Mouse (Mus musculus) fat pad, adult 2 months (tissue): ENCODE measurements around the gene Hist2h3c2.
"Not testable (repeated sequence)": the region's sequence is repeated elsewhere in the genome, so short reads cannot be mapped to it uniquely, and the experiment has no call there.

Experiments
- DNase-seq: peaks from one replicate; pipeline ENCODE4 v3.0.0-alpha.2; 2011; ENCODE audit warnings: low read depth, low spot score; ENCODE audit errors: extremely low read depth

The Hist2h3c2 gene

GRCm38 (mm10) chr3:96261623-96262022 lies 22.7 kb upstream of the Hist2h3c2 start:
- no peak for DNase-seq

GRCm38 (mm10) chr3:96260220-96260619 lies 21.3 kb upstream of the Hist2h3c2 start:
- no peak for DNase-seq

GRCm38 (mm10) chr3:96257190-96257589 lies 18.3 kb upstream of the Hist2h3c2 start:
- no peak for DNase-seq

DNA sequence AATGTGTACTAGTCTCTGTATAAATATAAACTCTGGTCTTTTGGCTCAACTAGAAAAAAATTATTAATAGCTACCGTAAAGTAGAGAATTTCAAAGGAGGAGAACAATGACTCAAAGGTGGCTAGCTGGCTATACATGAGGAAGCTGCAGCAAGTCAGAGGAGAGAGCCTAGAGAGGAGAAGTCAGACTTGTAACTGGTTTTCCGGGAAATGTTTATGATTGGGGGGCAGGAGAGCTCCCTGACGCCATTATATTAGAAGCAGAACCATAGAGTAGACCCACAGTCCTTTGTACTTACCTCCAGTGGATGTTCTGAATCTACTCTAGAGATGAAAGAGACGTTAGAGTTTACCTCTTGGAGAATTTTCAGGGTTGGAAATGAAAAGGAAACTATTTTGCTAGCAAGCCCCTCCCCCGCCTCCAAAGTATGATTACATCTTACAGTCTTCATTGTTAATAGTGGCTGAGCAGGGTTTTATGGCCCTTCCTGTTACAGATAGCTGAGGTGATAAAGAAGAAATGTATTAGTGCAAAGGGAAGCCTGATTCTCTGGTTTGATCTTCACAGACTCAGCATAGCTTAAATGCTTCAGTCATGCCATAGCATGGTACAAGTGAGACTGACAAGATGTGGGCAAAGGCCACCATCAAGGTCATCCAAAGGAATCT lies 17.1 kb upstream of the Hist2h3c2 start:
- no peak for DNase-seq

DNA sequence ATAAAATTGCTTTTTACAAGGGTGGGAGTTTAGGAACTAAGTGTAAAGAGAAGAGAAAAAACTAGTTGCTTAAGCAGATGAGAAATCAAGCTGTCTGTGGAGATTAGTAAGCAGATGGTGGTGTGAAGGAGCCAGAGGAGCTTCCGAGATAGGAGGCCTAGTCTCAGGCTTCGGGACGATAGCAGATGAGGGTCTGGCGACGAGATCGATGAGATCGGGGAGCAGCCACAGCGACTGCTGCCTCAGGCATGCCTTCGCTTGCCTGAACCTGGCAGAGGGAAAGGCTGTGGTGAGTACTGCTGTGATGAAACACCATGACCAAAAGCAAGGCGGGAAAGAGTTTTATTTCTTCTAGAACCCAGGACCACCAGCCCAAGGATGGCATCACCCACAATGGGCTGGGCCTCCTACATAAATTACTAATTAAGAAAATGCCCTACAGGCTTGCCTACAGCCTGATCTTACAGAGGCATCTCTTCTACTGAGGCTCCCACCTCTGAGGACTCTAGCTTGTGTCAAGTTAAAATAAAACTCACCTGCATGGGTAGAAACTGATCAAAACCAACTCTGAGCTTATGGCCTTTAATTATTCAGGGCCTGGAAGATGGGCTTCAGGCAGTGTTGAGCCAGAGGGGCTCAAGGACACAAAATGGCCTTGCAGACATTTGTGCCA lies 15.9 kb upstream of the Hist2h3c2 start:
- DNase-seq: no peak

DNA sequence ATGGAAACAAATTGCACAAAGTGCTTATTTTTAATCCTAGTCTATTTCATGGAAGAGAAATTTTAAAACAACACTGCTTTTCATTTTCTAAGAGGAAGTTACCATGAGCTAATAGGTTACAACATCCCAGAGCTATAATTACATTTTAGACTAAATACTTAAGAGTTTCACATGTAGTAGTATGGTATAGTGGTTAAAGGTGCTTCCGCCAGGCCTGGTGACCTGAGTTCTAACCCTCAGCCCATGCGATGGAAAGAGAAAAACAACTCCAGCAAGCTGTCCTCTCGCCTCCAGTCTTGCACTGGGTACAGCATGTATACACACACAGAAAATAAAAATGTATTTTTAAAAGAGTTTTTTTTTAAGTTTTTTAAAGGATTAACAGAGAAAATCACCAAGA lies 12.9 kb upstream of the Hist2h3c2 start:
- DNase-seq: no peak

- DNase-seq: no peak
These were observed 12.0 kb upstream of the Hist2h3c2 start for GRCm38 (mm10) chr3:96250890-96251289.

DNA sequence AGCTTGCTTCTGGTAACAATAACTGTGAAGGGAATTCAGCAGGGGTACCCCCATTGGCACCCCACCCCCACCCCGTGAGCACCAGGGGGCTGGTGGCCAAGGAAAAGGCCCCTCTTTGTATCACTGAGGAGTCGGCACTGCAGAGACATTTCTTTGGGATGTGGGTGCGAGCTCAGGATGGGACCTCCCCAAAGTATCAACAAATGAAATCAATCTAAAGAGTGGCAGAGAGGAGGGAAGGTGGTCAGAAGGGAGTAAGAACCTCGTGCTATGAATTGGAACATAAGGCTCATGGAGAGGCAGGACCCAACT lies 10.1 kb upstream of the Hist2h3c2 start:
- no peak for DNase-seq

DNA sequence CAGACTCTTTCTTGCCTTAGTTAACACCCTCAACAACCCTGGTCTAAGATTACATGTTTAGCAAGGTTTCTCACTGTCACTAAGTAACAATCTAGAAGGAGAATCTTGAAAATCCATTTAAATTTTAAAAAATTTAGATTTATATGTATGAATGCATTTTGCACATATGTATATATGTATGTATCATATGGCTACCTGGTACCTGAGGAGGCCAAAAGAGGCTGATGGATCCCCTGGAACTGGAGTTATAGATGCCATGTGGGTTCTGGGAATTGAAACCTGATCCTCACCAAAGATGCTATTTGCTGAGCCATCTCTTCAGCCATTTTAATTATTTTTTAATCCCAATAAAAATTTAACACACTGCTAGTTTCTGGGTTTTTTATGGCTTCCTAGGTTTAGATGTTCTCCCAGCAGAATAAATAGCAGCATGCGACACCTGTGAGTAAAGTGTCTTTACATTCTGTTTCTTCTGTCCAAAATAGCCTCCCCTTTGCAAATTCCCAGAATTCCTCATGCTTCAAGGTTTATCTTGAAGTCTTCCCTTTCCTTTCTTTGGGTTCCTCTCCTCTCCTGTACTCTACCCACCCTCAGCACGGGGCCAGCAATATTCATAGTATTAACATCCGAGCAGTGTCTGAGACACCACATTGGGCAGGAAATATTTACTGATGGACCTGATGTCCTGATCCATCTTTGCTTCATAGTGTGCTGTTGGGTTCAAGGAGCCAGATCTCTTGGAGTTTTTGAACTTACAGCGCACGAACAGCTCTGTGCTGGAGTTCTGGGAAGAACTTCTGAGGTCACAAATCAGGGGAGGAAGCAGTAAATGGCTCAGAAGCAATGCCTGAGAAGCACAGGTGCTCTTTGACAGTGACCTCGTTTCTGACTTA lies 9.5 kb upstream of the Hist2h3c2 start:
- no peak for DNase-seq

GRCm38 (mm10) chr3:96247356-96248140 lies 8.6 kb upstream of the Hist2h3c2 start:
- DNase-seq: no peak

GRCm38 (mm10) chr3:96246427-96246856 lies 7.5 kb upstream of the Hist2h3c2 start, which contains the start of gene Hist2h3c1:
TSS of gene Hist2h3c1 (plus strand) at chr3:96246685.
- DNase-seq: not testable (repeated sequence)

DNA sequence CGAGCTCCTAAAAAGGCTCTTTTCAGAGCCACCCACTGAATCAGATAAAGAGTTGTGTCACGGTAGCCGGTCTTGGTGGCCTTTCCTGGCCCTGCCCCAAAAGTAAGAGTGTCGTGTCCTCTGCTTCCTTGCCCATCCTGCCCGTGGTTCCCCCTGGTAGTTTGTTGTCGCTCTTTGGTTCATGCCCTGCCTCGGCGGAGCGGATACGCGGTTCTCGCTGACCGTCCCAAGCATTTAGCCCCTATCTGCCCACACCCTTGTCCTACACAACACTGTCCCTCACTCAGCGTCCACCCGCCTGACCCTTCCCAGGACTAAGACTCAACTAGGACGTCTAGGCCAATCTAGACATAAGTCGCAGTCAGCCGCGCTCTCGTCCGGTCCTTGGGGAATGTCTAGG lies 7.1 kb upstream of the Hist2h3c2 start:
- not testable (repeated sequence) for DNase-seq

DNA sequence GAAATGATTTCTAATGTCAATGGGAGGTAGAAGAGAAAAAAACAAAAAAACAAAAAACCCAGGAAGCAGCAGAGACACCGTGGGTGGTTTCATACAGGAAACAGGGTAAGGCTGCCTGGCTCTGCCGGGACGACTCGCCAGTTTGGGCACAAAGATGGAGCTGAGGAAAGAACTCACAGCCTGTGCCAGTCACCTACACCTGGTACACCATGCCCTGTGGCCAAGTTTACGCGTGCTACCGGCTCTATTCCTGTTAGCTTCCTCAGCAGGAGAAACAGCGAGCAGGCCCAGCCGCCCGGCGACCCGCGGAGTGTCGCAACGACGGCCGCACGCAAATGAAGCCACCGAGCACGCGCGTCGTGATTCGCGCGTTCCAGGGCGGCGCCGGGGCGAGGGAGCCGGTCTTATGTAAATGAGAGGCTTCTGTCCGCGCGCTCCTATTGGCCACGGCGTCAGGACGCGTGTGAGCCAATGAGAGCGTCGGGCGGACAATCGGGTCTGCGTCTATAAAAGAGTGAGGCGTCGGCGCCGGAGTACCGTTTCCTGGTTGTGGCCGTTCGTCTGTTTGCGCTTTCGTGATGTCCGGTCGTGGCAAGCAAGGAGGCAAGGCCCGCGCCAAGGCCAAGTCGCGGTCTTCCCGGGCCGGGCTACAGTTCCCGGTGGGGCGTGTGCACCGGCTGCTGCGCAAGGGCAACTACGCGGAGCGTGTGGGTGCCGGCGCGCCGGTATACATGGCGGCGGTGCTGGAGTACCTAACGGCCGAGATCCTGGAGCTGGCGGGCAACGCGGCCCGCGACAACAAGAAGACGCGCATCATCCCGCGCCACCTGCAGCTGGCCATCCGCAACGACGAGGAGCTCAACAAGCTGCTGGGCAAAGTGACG lies 6.3 kb upstream of the Hist2h3c2 start, which contains the start of gene Hist2h2aa1:
Gene Hist2h2aa1, plus strand, starts transcription at position 495 of the 884 bp plus-strand sequence.
- DNase-seq: not testable (repeated sequence)

DNA sequence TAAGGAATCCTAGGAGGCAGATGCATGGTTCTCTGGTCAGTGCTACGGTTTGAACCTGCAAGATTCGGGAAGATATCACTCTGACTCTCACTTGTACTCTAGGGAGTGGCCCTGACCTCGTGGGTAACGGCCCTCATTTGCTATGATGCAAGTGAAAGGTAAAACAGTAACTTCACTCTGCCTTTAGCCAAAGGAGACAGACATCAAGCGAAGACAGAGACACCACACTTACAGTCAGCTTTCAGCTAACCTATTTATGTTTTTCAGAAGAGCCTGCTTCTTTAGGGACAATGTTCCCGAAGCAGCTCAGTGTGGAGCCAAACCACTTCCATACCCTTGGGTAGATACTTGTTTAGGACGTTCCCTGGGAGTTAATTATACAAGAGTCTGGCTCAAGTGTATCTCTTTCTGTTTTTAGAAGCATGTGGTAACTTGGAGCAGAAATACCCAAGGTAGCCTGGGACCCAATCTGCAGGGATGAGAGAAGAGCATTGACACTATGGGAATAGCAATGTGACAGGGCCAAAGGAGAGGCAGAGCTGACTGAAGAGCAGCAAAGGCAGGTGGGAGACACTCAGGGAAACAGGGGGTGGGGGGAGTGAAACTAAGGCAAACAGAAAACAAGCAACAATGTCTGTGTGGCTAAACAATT lies 5.1 kb upstream of the Hist2h3c2 start:
- no peak for DNase-seq

GRCm38 (mm10) chr3:96240799-96241197 lies 1.9 kb upstream of the Hist2h3c2 start:
- no peak for DNase-seq

DNA sequence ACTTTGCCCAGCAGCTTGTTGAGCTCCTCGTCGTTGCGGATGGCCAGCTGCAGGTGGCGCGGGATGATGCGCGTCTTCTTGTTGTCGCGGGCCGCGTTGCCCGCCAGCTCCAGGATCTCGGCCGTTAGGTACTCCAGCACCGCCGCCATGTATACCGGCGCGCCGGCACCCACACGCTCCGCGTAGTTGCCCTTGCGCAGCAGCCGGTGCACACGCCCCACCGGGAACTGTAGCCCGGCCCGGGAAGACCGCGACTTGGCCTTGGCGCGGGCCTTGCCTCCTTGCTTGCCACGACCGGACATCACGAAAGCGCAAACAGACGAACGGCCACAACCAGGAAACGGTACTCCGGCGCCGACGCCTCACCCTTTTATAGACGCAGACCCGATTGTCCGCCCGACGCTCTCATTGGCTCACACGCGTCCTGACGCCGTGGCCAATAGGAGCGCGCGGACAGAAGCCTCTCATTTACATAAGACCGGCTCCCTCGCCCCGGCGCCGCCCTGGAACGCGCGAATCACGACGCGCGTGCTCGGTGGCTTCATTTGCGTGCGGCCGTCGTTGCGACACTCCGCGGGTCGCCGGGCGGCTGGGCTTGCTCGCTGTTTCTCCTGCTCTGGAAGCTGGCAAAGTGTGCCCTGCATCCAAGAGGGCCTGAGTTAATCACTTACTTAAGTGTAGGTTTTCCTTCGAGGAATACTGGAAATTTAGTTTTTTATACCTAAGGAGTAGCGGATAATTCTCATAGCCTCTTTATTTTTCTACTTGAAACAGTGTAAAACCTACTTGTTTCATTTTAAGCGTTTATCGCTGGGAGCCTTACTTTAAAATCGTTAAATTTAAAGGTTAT lies 1.2 kb upstream of the Hist2h3c2 start, which contains the start of gene Hist2h2aa2:
Gene Hist2h2aa2, minus strand, starts transcription at position 328 of the 850 bp plus-strand sequence.
- DNase-seq: not testable (repeated sequence)

- DNase-seq: no peak
These were observed 919 bp downstream of the Hist2h3c2 start for GRCm38 (mm10) chr3:96237904-96238511.
